Mouse (Mus musculus) embryonic fibroblast, embryonic 13.5 days (primary cell): Measurements from ENCODE around the gene Tjp3. TPM values are rescaled to one million over a fixed set of nuclear protein-coding genes. Genes with fewer than 3 reads are reported as not detected.

Experiments used
- H3K27ac ChIP-seq: 2 replicates; pipeline ENCODE4 v1.5.1; 2012; ENCODE audit warnings: low read length, control low read depth, inconsistent platforms; ENCODE audit not compliant: insufficient read depth
- H3K4me1 ChIP-seq: 2 replicates; pipeline ENCODE4 v1.6.1; 2011; ENCODE audit warnings: low read length; ENCODE audit not compliant: control insufficient read depth, insufficient read depth
- H3K4me3 ChIP-seq: 2 replicates; pipeline ENCODE4 v1.5.1; 2011; ENCODE audit warnings: mild to moderate bottlenecking, control low read depth, low read length; ENCODE audit not compliant: insufficient read depth
- CTCF ChIP-seq: IDR thresholded peaks from 2 replicates; pipeline ENCODE4 v1.5.1; 2011; ENCODE audit warnings: mild to moderate bottlenecking, control low read depth, low read length, moderate library complexity, borderline replicate concordance; ENCODE audit not compliant: insufficient read depth
- POLR2A ChIP-seq: IDR thresholded peaks from 2 replicates; pipeline ENCODE4 v1.6.1; 2011; ENCODE audit warnings: low read depth, mild to moderate bottlenecking, control low read depth, low read length, moderate library complexity
- polyA plus RNA-seq: library from polyadenylated mRNA; stranded (reverse); fragments of >200 nt; gene quantifications from 2 replicates; pipeline ENCODE4 v1.2.4, GENCODE M21; 2011; ENCODE audit warnings: low read depth; ENCODE audit not compliant: missing spikeins, insufficient read length

Tjp3 gene
- polyA plus RNA-seq, 1 experiment: not detected

- H3K4me3 ChIP-seq: no peak overlapping the region
- no peak overlapping the region for H3K27ac ChIP-seq
- H3K4me1 ChIP-seq: no peaks in the 10 kb centered on the region
- TF ChIP-seq CTCF (no peak), POLR2A (no peak)
These were observed 36.5 kb downstream of the Tjp3 start for GRCm38 (mm10) chr10:81254886-81255285.

GRCm38 (mm10) chr10:81252424-81253419 lies 38.7 kb downstream of the Tjp3 start, which contains the start of gene Matk:
Matk (plus strand) TSS chr10:81252935.
- no peak for TF ChIP-seq CTCF
- no peak for TF ChIP-seq POLR2A
- no peak within 1 kb of the TSS for H3K27ac ChIP-seq
- no peak within 1 kb of the TSS for H3K4me3 ChIP-seq
- no peaks in the 10 kb centered on the region for H3K4me1 ChIP-seq

GRCm38 (mm10) chr10:81249442-81249841 lies 41.9 kb downstream of the Tjp3 start:
- TF ChIP-seq POLR2A: no peak
- TF ChIP-seq CTCF: no peak
- H3K27ac ChIP-seq: no peak overlapping the region
- H3K4me3 ChIP-seq: no peak overlapping the region
- no peaks in the 10 kb centered on the region for H3K4me1 ChIP-seq

GRCm38 (mm10) chr10:81247804-81248203 lies 43.6 kb downstream of the Tjp3 start:
- Histone ChIP-seq H3K4me1 (no peaks in the 10 kb centered on the region), H3K27ac (no peak overlapping the region), H3K4me3 (no peak overlapping the region)
- TF ChIP-seq POLR2A (no peak), CTCF (no peak)

- Histone ChIP-seq H3K27ac (no peak overlapping the region), H3K4me3 (no peak overlapping the region), H3K4me1 (no peaks in the 10 kb centered on the region)
- TF ChIP-seq POLR2A (no peak), CTCF (no peak)
These were observed 46.2 kb downstream of the Tjp3 start for GRCm38 (mm10) chr10:81245166-81245565.

GRCm38 (mm10) chr10:81244595-81244994 lies 46.8 kb downstream of the Tjp3 start:
- H3K27ac ChIP-seq: no peak overlapping the region

GRCm38 (mm10) chr10:81244146-81244545 lies 47.2 kb downstream of the Tjp3 start:
- H3K27ac ChIP-seq: no peak overlapping the region
- no peak overlapping the region for H3K4me3 ChIP-seq
- TF ChIP-seq POLR2A (no peak), CTCF (no peak)
- no peaks in the 10 kb centered on the region for H3K4me1 ChIP-seq

More at GRCm38 (mm10) chr10:81244595-81244994, 46.8 kb downstream of the Tjp3 start:
- H3K4me3 ChIP-seq: no peak overlapping the region
- TF ChIP-seq POLR2A (no peak), CTCF (peak; percentile 72; the same call in 1 of the 2 replicates)
- no peaks in the 10 kb centered on the region for H3K4me1 ChIP-seq

GRCm38 (mm10) chr10:81242021-81242420 lies 49.4 kb downstream of the Tjp3 start:
- Histone ChIP-seq H3K27ac (no peak overlapping the region), H3K4me3 (no peak overlapping the region), H3K4me1 (no peaks in the 10 kb centered on the region)
- TF ChIP-seq CTCF: no peak
- TF ChIP-seq POLR2A: no peak

GRCm38 (mm10) chr10:81240876-81241275 lies 50.5 kb downstream of the Tjp3 start:
- TF ChIP-seq POLR2A (no peak), CTCF (peak; percentile 49; the same call in 1 of the 2 replicates)
- Histone ChIP-seq H3K4me3 (no peak overlapping the region), H3K27ac (no peak overlapping the region), H3K4me1 (no peaks in the 10 kb centered on the region)

- TF ChIP-seq POLR2A: no peak
- TF ChIP-seq CTCF: no peak
- no peak overlapping the region for H3K27ac ChIP-seq
- H3K4me3 ChIP-seq: no peak overlapping the region
- no peaks in the 10 kb centered on the region for H3K4me1 ChIP-seq
These were observed 52.8 kb downstream of the Tjp3 start for GRCm38 (mm10) chr10:81238618-81239017.
